Mouse (Mus musculus): ENCODE data around the gene Eif2ak4.

GRCm38 (mm10) chr2:118451056-118451455 lies 62.6 kb downstream of the Eif2ak4 start:
- no peak for TF ChIP-seq CTCF (IDR thresholded peaks at IDR 0.05; ENCODE audit: low read depth)
- TF ChIP-seq EP300 (optimal IDR thresholded peaks at IDR 0.05) = no peak
